Mouse (Mus musculus) G1E (cell line): Measurements from ENCODE around the gene Olfr1002.

Source experiments
- CTCF ChIP-seq: IDR thresholded peaks from 2 replicates; pipeline ENCODE4 v1.5.1; 2012; ENCODE audit warnings: low read depth, low read length, inconsistent platforms, mixed read lengths
- GATA1 ChIP-seq: IDR thresholded peaks from 2 replicates; pipeline ENCODE4 v1.6.1; 2012; ENCODE audit warnings: borderline replicate concordance, low read length, inconsistent platforms, mixed read lengths
- POLR2AphosphoS5 ChIP-seq: IDR thresholded peaks from 2 replicates; pipeline ENCODE4 v1.6.1; 2012; ENCODE audit warnings: low read depth, low read length, inconsistent platforms; ENCODE audit not compliant: insufficient replicate concordance
- TAL1 ChIP-seq: conservative IDR thresholded peaks from 2 replicates; pipeline ENCODE4 v1.6.1; 2012; ENCODE audit warnings: low read depth, low read length, inconsistent platforms, mixed read lengths

DNA sequence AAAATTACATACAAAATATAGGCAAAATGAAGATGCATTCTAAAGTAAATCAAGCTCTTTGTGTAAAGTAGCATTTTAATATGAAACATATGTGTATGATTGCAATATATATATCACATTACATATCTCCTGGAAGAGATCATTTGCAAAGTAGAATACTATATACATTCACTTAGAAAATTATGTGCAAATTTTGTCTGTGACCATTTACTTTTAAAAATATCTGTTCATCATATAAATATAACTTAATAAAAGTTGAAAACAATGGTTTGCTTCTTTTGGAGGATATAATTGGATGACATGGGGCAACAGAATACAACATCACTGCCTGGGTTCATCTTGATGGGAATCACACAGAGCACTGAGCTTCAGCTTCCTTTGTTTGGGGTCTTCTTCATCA lies 38.6 kb upstream of the Olfr1002 start, which contains the start of gene Olfr1008:
- TF ChIP-seq POLR2AphosphoS5 (no peak), TAL1 (no peak), CTCF (no peak), GATA1 (no peak)
